Mouse (Mus musculus): ENCODE data around the gene Asb5.

GRCm38 (mm10) chr8:54503104-54503503 is 26.3 kb upstream of the Asb5 start:
- no peak for TF ChIP-seq CTCF (conservative IDR thresholded peaks at IDR 0.05; ENCODE audit: low read length)
- TF ChIP-seq POU5F1 (IDR thresholded peaks at IDR 0.05; ENCODE audit: borderline replicate concordance, low read length), result no peak
- TF ChIP-seq NANOG (IDR thresholded peaks at IDR 0.05; ENCODE audit: borderline replicate concordance, low read length), result no peak

Measured in E14TG2a.4 (cell line).